Mouse (Mus musculus): ENCODE results near the gene Dnajc19. TPM values are rescaled to one million over a fixed set of nuclear protein-coding genes. Genes with fewer than 3 reads are reported as not detected.

The Dnajc19 gene
- polyA plus RNA-seq, 1 experiment, result 64.9 TPM

GRCm38 (mm10) chr3:34034803-34035202, 46.3 kb downstream of the Dnajc19 start:
- H3K27ac ChIP-seq (ENCODE audit: insufficient read depth, low read length), result no peak overlapping the region
- peaks cover 2% of the 10 kb centered on the region; the same call in 1 of the 2 replicates for H3K4me1 ChIP-seq (ENCODE audit: control insufficient read depth, insufficient read depth, low read length)
- TF ChIP-seq POLR2A (IDR thresholded peaks at IDR 0.05; ENCODE audit: extremely low read depth, insufficient read depth, low read length) (no peak), CTCF (IDR thresholded peaks at IDR 0.05; ENCODE audit: extremely low read depth, insufficient read depth, low read length) (no peak)
- no peak overlapping the region for H3K4me3 ChIP-seq (ENCODE audit: insufficient read depth, low read length)

GRCm38 (mm10) chr3:34033720-34034364, 47.3 kb downstream of the Dnajc19 start:
- Histone ChIP-seq H3K27ac (ENCODE audit: insufficient read depth, low read length) (no peak overlapping the region), H3K4me3 (ENCODE audit: insufficient read depth, low read length) (no peak overlapping the region), H3K4me1 (ENCODE audit: control insufficient read depth, insufficient read depth, low read length) (peaks cover 2% of the 10 kb centered on the region; the same call in 1 of the 2 replicates)
- TF ChIP-seq CTCF (IDR thresholded peaks at IDR 0.05; ENCODE audit: extremely low read depth, insufficient read depth, low read length) (no peak), POLR2A (IDR thresholded peaks at IDR 0.05; ENCODE audit: extremely low read depth, insufficient read depth, low read length) (no peak)

GRCm38 (mm10) chr3:34030601-34031000, 50.5 kb downstream of the Dnajc19 start:
- H3K4me3 ChIP-seq (ENCODE audit: insufficient read depth, low read length), result no peak overlapping the region
- no peak overlapping the region for H3K27ac ChIP-seq (ENCODE audit: insufficient read depth, low read length)
- H3K4me1 ChIP-seq (ENCODE audit: control insufficient read depth, insufficient read depth, low read length), result peaks cover 2% of the 10 kb centered on the region; the same call in 1 of the 2 replicates
- TF ChIP-seq CTCF (IDR thresholded peaks at IDR 0.05; ENCODE audit: extremely low read depth, insufficient read depth, low read length) (no peak), POLR2A (IDR thresholded peaks at IDR 0.05; ENCODE audit: extremely low read depth, insufficient read depth, low read length) (no peak)

GRCm38 (mm10) chr3:34028935-34029334, 52.2 kb downstream of the Dnajc19 start:
- no peak for TF ChIP-seq CTCF (IDR thresholded peaks at IDR 0.05; ENCODE audit: extremely low read depth, insufficient read depth, low read length)
- no peak for TF ChIP-seq POLR2A (IDR thresholded peaks at IDR 0.05; ENCODE audit: extremely low read depth, insufficient read depth, low read length)
- Histone ChIP-seq H3K27ac (ENCODE audit: insufficient read depth, low read length) (no peak overlapping the region), H3K4me3 (ENCODE audit: insufficient read depth, low read length) (no peak overlapping the region), H3K4me1 (ENCODE audit: control insufficient read depth, insufficient read depth, low read length) (peaks cover 2% of the 10 kb centered on the region; the same call in 1 of the 2 replicates)

- peak overlapping the region; percentile 25; the same call in 1 of the 2 replicates for H3K4me3 ChIP-seq (ENCODE audit: insufficient read depth, low read length)
- peaks cover 1% of the 10 kb centered on the region; the same call in 1 of the 2 replicates for H3K4me1 ChIP-seq (ENCODE audit: control insufficient read depth, insufficient read depth, low read length)
- H3K27ac ChIP-seq (ENCODE audit: insufficient read depth, low read length), result no peak overlapping the region
- TF ChIP-seq POLR2A (IDR thresholded peaks at IDR 0.05; ENCODE audit: extremely low read depth, insufficient read depth, low read length) (no peak), CTCF (IDR thresholded peaks at IDR 0.05; ENCODE audit: extremely low read depth, insufficient read depth, low read length) (no peak)
These were observed 59.8 kb downstream of the Dnajc19 start for GRCm38 (mm10) chr3:34021259-34021828.

GRCm38 (mm10) chr3:34020382-34021258, 60.5 kb downstream of the Dnajc19 start:
- Histone ChIP-seq H3K27ac (ENCODE audit: insufficient read depth, low read length) (no peak overlapping the region), H3K4me1 (ENCODE audit: control insufficient read depth, insufficient read depth, low read length) (peaks cover 1% of the 10 kb centered on the region; the same call in 1 of the 2 replicates), H3K4me3 (ENCODE audit: insufficient read depth, low read length) (peak overlapping the region; percentile 77)
- TF ChIP-seq CTCF (IDR thresholded peaks at IDR 0.05; ENCODE audit: extremely low read depth, insufficient read depth, low read length) (no peak), POLR2A (IDR thresholded peaks at IDR 0.05; ENCODE audit: extremely low read depth, insufficient read depth, low read length) (no peak)

GRCm38 (mm10) chr3:34019540-34020381, 61.4 kb downstream of the Dnajc19 start, which contains the start of gene Fxr1:
Gene Fxr1, plus strand, starts transcription at chr3:34019943.
- H3K4me1 ChIP-seq (ENCODE audit: control insufficient read depth, insufficient read depth, low read length), result peaks cover 1% of the 10 kb centered on the region; the same call in 1 of the 2 replicates
- peak within 1 kb of the TSS; percentile 82 for H3K27ac ChIP-seq (ENCODE audit: insufficient read depth, low read length)
- peak within 1 kb of the TSS; percentile 77 for H3K4me3 ChIP-seq (ENCODE audit: insufficient read depth, low read length)
- peak; percentile 71 for TF ChIP-seq POLR2A (IDR thresholded peaks at IDR 0.05; ENCODE audit: extremely low read depth, insufficient read depth, low read length)
- no peak for TF ChIP-seq CTCF (IDR thresholded peaks at IDR 0.05; ENCODE audit: extremely low read depth, insufficient read depth, low read length)

GRCm38 (mm10) chr3:34008191-34008590, 72.9 kb downstream of the Dnajc19 start:
- Histone ChIP-seq H3K4me3 (ENCODE audit: insufficient read depth, low read length) (no peak overlapping the region), H3K27ac (ENCODE audit: insufficient read depth, low read length) (no peak overlapping the region), H3K4me1 (ENCODE audit: control insufficient read depth, insufficient read depth, low read length) (no peaks in the 10 kb centered on the region)
- no peak for TF ChIP-seq POLR2A (IDR thresholded peaks at IDR 0.05; ENCODE audit: extremely low read depth, insufficient read depth, low read length)
- TF ChIP-seq CTCF (IDR thresholded peaks at IDR 0.05; ENCODE audit: extremely low read depth, insufficient read depth, low read length), result no peak

Data from cortical plate, adult 2 months (tissue).